Mouse (Mus musculus) granulocyte monocyte progenitor cell, adult 5-6 weeks (primary cell): Measurements from ENCODE around the gene Tmem44. TPM values are rescaled to one million over a fixed set of nuclear protein-coding genes. Genes with fewer than 3 reads are reported as not detected.

Experiments
- ATAC-seq: replicated peaks from 2 replicates; pipeline ENCODE4 v1.8.0; 2016; ENCODE audit warnings: mild to moderate bottlenecking, moderate TSS enrichment, inconsistent platforms; ENCODE audit not compliant: poor library complexity, severe bottlenecking
- total RNA-seq, 2 experiments: library from RNA; stranded (forward) in 1 of 2; stranded (reverse) in 1 of 2; fragments of 200-712, 200-1000 nt in 1 of 2; fragments of >200 nt in 1 of 2; fragmentation: Nextera tagmentation in 1 of 2; gene quantifications; 2 replicates each; pipeline ENCODE4 v1.2.3; 2014 to 2017

The Tmem44 gene
- total RNA-seq, 2 experiments from 2014 or later, result 0.21 TPM; not detected in 1

DNA sequence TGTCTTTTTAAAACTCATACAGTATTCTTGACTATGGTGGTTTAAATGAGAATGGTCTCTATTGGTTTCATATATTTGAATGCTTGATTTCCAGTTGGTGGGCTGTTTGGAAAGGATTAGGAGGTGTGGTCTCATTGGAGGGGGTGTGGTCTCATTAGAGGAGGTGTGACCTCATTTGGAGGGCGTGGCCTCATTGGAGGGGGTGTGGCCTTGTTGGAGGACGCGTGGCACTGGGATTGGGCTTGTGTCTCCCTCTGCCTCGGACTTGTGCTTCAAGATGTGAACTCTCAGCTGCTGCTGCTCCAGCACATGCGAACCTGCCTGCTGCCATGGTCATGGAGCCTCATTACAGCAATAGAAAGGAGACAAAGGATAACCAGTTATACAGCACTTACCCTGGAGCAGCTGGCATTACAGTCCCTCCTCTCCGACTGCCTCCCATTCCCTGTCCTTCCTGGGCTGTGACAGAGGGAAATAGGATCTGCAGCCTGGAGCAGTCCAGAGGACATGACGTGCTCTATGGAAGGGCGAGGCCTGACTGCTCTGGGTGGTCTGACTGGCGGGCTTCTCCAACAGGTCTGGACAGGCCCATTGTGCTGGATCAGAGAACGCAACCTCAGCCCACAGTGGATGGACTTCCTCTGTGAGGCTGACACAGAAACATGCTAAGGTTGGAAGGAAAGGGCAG lies 28.2 kb downstream of the Tmem44 start:
- ATAC-seq, result no peak

- no peak; the same call in 1 of the 2 replicates for ATAC-seq
Observed at GRCm38 (mm10) chr16:30521147-30521546, 29.5 kb downstream of the Tmem44 start.

DNA sequence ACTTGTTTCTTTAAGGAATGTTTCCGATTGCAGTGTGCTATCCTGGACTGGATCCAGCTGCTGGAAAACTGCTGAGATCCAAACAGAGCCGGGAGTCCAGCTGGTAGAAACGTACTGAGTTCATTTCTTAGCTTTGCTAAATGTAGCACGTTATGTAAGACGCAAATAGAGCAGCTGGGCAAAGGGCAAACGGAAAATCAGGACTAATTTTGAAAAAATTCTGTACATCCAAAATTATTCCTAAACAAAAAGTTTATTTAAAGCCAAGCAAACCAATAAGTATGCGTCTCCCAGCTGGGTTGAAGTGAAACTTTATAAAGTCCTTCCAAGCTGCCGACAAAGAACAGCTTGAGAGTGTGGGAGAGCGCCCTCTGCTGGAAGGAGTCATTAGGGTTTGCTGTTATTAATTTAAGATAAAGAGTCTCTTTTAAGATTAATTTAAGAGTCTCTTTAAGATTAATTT lies 30.2 kb downstream of the Tmem44 start:
- peak; percentile 56; the same call in 1 of the 2 replicates for ATAC-seq

DNA sequence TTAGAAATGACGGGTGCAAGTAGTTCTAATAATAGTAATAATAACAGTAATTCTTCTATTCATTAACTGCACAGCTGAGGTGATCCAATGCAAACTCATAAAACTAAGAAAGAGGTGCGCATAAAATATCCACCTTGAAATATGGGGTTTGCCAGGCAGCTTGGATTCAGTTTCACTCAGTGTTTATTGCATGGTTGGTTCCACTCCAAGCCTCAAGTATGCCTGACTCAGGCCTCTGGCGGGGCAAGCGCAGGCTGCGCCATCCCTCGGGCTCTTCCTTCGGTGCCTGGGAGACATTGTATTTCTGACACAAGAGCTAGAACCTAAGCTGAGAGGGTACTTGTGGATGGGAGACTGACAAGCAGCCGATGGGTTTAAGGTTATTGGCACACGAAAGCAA lies 32.0 kb downstream of the Tmem44 start:
- ATAC-seq, result no peak

GRCm38 (mm10) chr16:30517666-30518283 lies 32.9 kb downstream of the Tmem44 start:
- ATAC-seq, result no peak

DNA sequence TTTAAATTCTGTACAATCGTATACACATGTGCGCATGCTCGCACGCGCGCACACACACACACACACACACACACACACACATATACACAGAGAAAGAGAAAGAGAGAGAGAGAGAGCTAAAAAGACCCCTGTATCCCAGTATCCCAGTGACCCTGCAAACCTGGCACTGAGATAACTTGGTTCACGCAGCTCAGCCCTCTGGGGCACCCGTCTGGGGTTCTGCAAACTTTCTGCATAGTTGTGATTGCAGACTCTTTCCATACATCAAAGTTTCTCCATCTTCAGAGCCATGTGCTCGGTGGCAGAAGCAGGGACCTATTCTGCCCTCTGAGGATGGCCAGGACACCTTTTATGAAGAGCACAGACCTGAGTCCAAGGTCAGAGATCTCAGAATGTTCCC lies 33.6 kb downstream of the Tmem44 start:
- no peak for ATAC-seq

- ATAC-seq, result no peak
Observed at GRCm38 (mm10) chr16:30515418-30515817, 35.2 kb downstream of the Tmem44 start.

- ATAC-seq, result no peak
Observed at GRCm38 (mm10) chr16:30513050-30514024, 37.3 kb downstream of the Tmem44 start.

GRCm38 (mm10) chr16:30512375-30513049 lies 38.1 kb downstream of the Tmem44 start:
- no peak for ATAC-seq

DNA sequence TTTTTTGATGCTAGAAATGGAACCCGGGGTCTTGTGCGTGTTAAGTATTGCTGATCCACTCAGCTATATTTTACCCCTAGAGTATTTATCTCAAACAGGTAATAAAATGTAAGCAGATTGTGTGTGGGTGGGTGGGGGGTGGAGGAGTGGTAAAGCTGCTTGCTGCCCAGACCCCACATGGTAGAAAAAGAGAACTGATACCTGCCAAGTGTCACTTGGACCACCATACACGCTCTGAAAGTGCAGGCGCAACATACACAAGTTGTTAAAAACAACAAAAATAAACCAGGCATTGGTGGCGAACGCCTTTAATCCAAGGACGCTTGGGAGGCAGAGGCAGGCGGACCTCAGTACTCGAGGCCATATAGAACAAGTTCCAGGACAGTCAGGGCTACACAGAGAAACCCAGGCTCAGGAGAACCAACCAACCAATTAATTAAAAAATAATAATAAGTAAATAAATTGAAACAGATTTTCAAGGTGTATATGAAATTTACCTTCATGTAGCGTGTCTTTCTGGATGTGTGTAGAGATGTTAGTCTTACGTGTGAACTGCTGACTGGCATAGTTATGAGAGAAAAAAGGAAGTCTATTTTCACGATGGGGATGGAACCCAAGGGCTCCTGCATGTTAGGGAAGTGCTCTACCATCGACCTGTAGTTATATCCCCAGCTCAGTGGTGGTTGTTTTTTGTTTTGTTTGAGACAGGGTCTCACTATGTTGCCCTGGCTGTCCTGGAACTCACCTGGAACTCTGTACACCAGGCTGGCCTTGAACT lies 38.9 kb downstream of the Tmem44 start:
- ATAC-seq, result peak; percentile 40

- ATAC-seq, result peak; percentile 77
Observed at GRCm38 (mm10) chr16:30510504-30511451, 39.9 kb downstream of the Tmem44 start.

DNA sequence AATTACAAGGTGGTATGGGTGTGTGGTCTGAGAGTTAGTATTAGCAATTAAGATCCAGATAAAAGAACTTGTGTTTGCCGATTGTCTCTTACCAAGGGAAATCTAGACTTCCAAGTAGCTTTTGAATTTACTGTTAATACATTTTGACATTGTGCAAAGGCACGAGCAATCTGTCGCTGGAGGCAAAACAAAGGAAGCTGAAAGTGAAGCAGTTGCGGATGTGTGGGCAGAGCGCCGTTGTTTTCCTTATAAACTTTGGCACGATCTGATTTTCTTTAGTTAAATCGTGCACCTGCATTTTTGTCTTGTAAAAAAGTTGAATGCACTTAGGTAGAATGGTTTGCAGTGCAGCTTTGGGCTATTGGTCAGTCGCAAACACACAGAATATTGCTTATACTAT lies 40.6 kb downstream of the Tmem44 start:
- no peak for ATAC-seq

DNA sequence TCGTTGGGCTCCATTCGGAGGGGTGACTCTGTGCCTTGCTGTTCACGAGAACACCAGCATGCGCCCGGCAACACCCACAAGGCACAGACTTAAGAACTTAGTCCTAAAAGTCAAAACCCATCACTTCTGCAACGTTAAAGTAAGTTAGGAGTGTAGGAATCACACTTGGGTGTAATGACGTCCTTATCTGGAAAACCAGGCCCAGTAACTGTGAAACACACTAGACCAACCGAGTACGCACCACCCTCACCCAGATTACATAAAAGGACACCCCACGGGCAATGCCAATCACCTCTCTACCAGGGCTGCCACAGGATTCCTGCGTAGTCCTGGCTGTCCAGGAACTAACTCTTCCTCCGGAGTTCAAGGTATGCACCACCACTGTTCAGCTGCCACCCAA lies 41.3 kb downstream of the Tmem44 start:
- ATAC-seq, result no peak

DNA sequence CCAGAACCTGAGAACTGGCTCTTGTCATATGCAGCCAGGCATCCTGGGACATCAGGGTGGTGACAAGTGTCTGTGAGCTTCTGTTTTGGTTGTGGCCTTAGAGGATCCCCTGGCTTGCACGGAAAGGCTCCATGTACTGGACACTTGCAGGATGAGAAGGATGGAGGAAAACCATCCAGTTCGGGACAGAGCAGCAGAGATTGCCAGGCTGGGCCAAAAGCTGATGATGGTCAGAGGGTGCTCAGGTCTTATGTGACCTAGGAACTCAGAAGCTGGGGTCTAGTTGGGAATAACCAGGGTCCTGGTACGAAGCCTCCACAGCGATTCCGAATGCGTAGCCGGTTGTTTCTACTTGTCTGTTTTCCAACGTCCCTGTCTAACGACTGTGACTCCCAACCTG lies 41.9 kb downstream of the Tmem44 start:
- no peak for ATAC-seq

DNA sequence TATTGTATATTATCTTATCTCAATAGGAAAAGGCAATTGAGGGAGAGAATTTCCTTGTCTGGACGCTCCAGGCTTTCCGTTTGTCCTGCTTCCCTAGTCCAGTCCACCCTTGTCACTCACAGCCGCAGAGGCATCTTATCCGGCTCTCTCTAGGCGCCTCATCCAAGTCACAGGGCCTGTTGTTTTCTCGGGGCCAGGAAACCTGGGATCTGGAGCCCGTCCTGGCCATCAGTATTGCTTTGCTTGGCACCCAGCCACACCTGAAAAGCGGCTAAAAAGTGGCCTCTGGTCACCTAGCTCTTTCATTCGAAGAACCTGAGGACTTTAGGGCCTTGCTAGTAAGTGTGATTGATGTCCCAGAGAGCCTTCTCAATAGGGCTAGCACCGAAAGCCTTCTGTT lies 43.5 kb downstream of the Tmem44 start:
- ATAC-seq, result no peak

GRCm38 (mm10) chr16:30505311-30506031 lies 45.2 kb downstream of the Tmem44 start:
- no peak for ATAC-seq

GRCm38 (mm10) chr16:30504856-30505255 lies 45.8 kb downstream of the Tmem44 start:
- ATAC-seq, result no peak

GRCm38 (mm10) chr16:30503958-30504357 lies 46.7 kb downstream of the Tmem44 start:
- peak; percentile 89 for ATAC-seq
